Mouse (Mus musculus) layer of hippocampus, postnatal 14 days (tissue): ENCODE measurements around the gene Camk2b. TPM values are rescaled to one million over a fixed set of nuclear protein-coding genes. Genes with fewer than 3 reads are reported as not detected.
A peak's percentile ranks its signal among the peaks of the same experiment; 100 is the strongest.

Experiments used
- DNase-seq, 2 experiments: peaks; one replicate each; pipeline ENCODE4 v3.0.0; 2021 to 2022; ENCODE audit warnings: low spot score in 2 of 2, mixed read lengths in 1 of 2
- total RNA-seq, 2 experiments: library from RNA; stranded (reverse); gene quantifications; 2 replicates each; pipeline ENCODE4 v1.2.3; 2021

The Camk2b gene
- total RNA-seq, 2 experiments from 2014 or later = 997 to 1,016 TPM

DNA sequence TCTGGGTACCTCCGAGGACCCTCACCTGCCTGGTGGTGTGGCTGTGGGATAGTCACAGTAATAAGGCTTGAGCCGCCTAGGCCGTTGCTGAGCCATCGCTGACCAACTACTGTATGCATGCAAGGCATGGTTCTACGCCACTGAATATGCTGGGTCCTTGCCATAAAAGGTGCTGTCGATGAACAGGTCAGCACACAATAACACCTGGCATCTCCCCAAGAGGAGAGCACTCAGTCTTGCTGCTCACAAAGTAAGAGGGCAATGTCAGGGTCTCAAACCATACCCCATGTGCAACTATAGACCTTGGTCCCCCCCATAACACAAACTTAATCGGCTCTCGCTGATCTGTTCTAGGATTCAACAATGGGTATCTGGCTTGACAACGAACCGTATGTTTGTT is 7.0 kb downstream of the Camk2b start:
- DNase-seq = no peak

GRCm38 (mm10) chr11:6053386-6053785 is 12.8 kb downstream of the Camk2b start:
- no peak for DNase-seq

DNA sequence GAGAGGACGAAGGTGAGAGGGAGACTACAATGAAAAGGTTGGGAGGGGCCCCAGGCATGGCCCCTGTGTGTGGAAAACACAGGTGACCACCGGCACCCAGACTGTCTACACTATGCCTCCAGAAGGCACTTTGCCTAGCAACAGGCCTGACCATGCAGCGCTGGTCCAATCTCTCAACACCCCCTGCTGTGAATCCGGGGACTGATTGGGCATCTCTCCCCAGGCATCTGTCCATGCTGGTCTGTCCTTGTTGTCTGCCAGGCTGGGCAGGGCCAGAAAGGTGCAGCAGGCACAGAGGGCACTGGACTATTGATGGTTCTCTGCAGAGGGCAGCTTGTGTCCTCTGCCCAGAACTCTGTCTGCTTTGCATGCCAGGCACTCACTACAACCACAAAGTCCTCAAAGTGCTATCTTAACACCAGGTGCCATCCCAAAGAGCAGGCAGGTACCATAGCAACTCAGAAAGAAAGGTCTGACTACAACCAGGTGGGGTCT is 16.0 kb downstream of the Camk2b start:
- DNase-seq = no peak

- DNase-seq = no peak
Observed at GRCm38 (mm10) chr11:6048208-6048607, 18.0 kb downstream of the Camk2b start.

- DNase-seq = peak in 1 of 2 experiments; percentile 73
Observed at GRCm38 (mm10) chr11:6038929-6039328, 27.2 kb downstream of the Camk2b start.

DNA sequence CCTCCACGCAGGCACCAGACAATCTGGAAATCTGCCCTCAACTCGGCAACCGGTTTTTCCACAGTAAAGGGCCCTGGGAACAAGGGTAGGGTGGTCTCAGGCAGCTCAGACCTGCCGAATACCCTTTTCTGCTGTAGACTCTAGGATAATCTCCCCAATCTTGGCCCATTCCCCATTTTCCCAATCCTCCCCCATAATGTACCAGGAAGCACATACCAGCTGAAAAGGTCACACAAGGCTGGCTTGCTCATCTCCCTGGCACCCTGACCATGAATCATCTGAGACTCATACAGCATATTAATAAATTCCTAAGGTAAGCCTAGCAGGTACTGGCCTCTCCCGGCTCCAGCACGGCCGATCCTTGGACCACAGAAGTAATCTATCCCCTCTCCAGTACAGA is 28.5 kb downstream of the Camk2b start:
- DNase-seq = no peak

DNA sequence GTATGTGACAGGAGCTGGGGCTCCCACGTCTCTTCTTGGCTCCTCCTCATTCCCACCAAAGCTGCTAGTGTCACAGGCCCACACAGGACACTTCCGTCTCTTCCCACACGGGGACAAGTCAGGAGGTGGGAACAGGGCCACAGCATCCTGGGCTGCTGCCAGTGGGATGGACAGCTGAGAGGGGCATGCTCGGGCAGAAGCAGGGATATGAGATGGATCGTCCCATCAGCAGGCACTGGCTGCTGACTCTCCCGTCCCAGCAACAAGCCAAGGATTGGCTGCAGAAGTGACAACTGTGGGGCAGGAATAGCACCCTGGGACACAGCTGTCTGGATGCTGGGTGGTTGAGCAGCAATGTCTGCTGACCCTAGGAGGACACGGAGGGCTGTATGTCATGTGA is 29.0 kb downstream of the Camk2b start:
- no peak for DNase-seq

GRCm38 (mm10) chr11:6036477-6036876 is 29.7 kb downstream of the Camk2b start:
- DNase-seq = no peak

- no peak for DNase-seq
Observed at GRCm38 (mm10) chr11:6035521-6035920, 30.6 kb downstream of the Camk2b start.

GRCm38 (mm10) chr11:6034740-6035139 is 31.4 kb downstream of the Camk2b start:
- no peak for DNase-seq

- no peak for DNase-seq
Observed at GRCm38 (mm10) chr11:6033801-6034200, 32.4 kb downstream of the Camk2b start.

- no peak for DNase-seq
Observed at GRCm38 (mm10) chr11:6033147-6033546, 33.0 kb downstream of the Camk2b start.

GRCm38 (mm10) chr11:6030650-6031049 is 35.5 kb downstream of the Camk2b start:
- peak; percentile 82 to 88 for DNase-seq

- no peak for DNase-seq
Observed at GRCm38 (mm10) chr11:6029790-6030189, 36.4 kb downstream of the Camk2b start.

- no peak for DNase-seq
Observed at GRCm38 (mm10) chr11:6028911-6029310, 37.3 kb downstream of the Camk2b start.

DNA sequence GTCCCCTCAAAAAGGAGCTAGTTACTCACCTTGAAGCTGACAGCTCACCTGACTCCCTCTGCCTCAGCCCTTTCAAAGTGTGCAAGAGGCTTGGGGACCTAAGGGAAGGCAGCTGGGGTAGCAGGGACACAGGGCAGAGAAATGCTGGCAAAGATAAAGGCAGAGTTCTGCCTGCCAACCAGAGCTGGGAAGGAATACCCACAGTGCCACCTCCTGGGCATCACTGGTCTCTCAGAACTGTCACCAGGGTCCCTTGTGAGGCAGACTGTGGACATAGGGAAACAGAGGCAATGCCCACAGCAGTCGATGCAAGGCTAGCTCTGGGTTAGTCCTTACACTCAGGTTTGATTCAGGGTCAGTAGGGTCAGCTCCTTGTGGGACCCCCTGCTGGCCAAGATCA is 39.8 kb downstream of the Camk2b start:
- peak; percentile 70 to 71 for DNase-seq

GRCm38 (mm10) chr11:6024923-6025652 is 41.1 kb downstream of the Camk2b start:
- DNase-seq = no peak

DNA sequence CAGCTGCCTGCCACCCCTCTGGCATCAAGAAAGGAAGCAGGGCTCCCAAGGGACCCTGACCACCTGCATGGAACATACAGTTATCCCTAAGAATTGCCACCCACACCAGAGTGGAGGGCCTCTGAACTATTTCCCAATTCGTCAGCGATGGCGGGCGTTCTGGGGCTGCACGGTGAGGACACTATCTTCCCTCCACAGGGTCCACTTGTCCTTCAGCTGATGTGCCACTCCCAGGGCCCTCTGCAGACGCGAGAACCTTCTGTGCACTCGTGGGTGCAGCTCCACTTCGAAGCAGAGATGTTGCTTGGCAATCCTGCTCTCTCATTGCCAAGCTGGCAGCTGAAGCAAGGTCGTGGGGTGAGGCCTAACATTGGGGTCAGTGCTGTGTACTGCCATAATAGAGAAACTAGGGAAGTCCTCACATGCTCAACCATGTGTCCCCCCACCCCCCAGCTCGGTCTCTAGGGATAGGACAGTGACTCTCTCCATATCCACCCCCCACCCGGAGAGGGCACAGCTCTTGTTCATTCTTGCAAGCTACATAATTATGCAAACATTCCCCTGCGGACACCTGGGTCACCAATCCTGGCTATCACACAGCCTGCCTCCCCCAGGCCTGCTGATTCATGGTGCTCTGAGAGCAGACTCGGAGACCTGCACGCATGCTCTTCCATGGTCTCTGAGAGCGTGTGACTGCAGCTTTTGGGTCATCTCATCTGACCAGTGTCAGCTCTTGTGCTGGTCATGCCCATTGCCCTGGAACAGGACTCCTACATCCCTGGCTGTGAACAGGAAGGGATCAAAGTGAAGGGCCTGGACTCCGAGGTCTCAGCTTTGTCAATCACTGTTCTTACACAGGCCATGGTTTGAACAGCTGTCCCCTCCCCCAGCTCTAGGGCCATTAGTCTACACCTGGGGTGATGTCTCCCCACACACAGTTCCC is 45.0 kb downstream of the Camk2b start:
- no peak for DNase-seq

GRCm38 (mm10) chr11:6020360-6020759 is 45.8 kb downstream of the Camk2b start:
- DNase-seq = no peak

DNA sequence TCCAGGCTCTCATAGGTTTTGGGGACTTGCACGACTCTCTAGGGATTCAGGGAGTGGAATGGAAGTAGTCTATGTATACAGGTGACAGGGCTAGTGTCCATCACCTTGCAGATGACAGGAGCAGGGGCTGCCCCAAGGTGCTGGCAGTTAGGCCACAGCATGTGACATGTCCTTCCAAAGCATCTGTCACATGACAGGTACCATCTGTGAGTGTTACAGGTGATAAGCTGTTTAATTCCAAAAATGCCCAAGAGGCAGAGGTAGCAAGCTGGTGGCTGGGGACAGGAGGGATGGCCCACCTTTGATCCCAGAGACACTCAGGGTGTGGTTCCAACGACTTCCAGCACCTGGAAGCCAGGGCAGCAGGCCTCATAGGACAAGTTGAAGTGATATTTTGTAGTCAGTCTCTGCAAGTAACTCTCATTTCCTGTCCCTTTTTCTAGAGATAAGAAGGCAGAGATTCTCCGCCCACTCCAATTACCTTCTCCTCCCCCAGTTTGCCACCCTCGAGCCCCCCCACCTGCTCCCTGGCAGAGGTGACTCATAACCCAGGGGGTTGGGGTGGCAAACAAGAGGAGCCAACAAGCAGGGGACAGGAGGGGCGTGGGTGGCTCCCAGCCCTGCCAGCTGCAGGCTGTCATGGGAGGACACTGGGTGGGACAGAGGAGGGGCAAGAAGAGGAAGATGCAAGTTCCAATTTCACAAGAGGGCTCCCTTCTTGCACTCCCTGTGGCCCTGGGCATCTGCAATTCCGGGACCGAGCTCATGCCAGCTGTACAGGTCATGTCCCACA is 47.7 kb downstream of the Camk2b start:
- DNase-seq = no peak

- DNase-seq = no peak
Observed at GRCm38 (mm10) chr11:6017484-6018140, 48.5 kb downstream of the Camk2b start.
